In genomic region chr12:101028247-101028953, GRCm38 (mm10) we compare ENCODE assay signal across 7 mouse cellular contexts. TPM values are rescaled to one million over a fixed set of nuclear protein-coding genes. Genes with fewer than 3 reads are reported as not detected.
A peak's percentile ranks its signal among the peaks of the same experiment; 100 is the strongest.
DNase-seq lines count a peak whose midpoint lies in the region; ATAC-seq and TF ChIP-seq lines count a peak whose summit lies in the region.

No protein-coding gene starts in this region.

- 1% methylated on average over 62 of the region's 67 CpGs for WGBS in forebrain, postnatal 0 days
- WGBS in liver, embryonic 13.5 days (ENCODE audit: insufficient replicate concordance), result under 1% methylated on average over 56 of the region's 67 CpGs
- WGBS in stomach, embryonic 16.5 days, result under 1% methylated on average over 64 of the region's 67 CpGs

- peak overlapping the region; percentile 39 for H3K27ac ChIP-seq in brown adipose tissue, adult 24 weeks (replicated peaks; ENCODE audit: low read depth, low read length)
- H3K27ac ChIP-seq in forebrain, postnatal 0 days (ENCODE audit: low read depth, low read length), result peak overlapping the region; percentile 95
- peak overlapping the region; percentile 94 for H3K27ac ChIP-seq in liver, embryonic 13.5 days
- peak overlapping the region; percentile 91 for H3K27ac ChIP-seq in stomach, embryonic 16.5 days (ENCODE audit: low read length)

- H3K27me3 ChIP-seq in forebrain, postnatal 0 days (ENCODE audit: insufficient read depth, low read length), result no peaks in the 10 kb centered on the region
- H3K27me3 ChIP-seq in liver, embryonic 13.5 days, result no peaks in the 10 kb centered on the region
- H3K27me3 ChIP-seq in stomach, embryonic 16.5 days (ENCODE audit: control insufficient read depth, insufficient read depth, low read length), result no peaks in the 10 kb centered on the region

- peak; percentile 33 for DNase-seq in kidney, postnatal 10 days
- DNase-seq in kidney, adult 11 months, result no peak
- DNase-seq in forebrain, postnatal 0 days, result peak; percentile 28
- no peak for DNase-seq in liver, embryonic 13.5 days
- no peak for DNase-seq in urinary bladder, postnatal 36 days (ENCODE audit: low spot score in 2 of 2)

- no peaks in the 10 kb centered on the region for H3K9me3 ChIP-seq in forebrain, postnatal 0 days (ENCODE audit: low read length)
- H3K9me3 ChIP-seq in liver, embryonic 13.5 days (replicated peaks), result no peaks in the 10 kb centered on the region
- no peaks in the 10 kb centered on the region for H3K9me3 ChIP-seq in stomach, embryonic 16.5 days (replicated peaks; ENCODE audit: control insufficient read depth, low read length)

- no peak for TF ChIP-seq CTCF in forebrain, postnatal 0 days (IDR thresholded peaks at IDR 0.05; ENCODE audit: low read depth)

- H3K4me3 ChIP-seq in brown adipose tissue, adult 24 weeks (ENCODE audit: insufficient read depth, low read depth, low read length), result peak overlapping the region; percentile 80
- peak overlapping the region; percentile 84 for H3K4me3 ChIP-seq in forebrain, postnatal 0 days (ENCODE audit: low read depth, low read length)
- peak overlapping the region; percentile 92 for H3K4me3 ChIP-seq in liver, embryonic 13.5 days (replicated peaks)
- H3K4me3 ChIP-seq in stomach, embryonic 16.5 days (replicated peaks; ENCODE audit: low read length), result peak overlapping the region; percentile 73

- H3K4me1 ChIP-seq in brown adipose tissue, adult 24 weeks (ENCODE audit: control insufficient read depth, insufficient read depth, insufficient read length, low read length), result peaks cover 4% of the 10 kb centered on the region; the same call in 1 of the 2 replicates
- peaks cover 23% of the 10 kb centered on the region for H3K4me1 ChIP-seq in forebrain, postnatal 0 days (ENCODE audit: insufficient read depth)
- peaks cover 56% of the 10 kb centered on the region for H3K4me1 ChIP-seq in liver, embryonic 13.5 days (replicated peaks)
- H3K4me1 ChIP-seq in stomach, embryonic 16.5 days (ENCODE audit: control insufficient read depth, insufficient read depth, low read length), result peaks cover 16% of the 10 kb centered on the region; the same call in 1 of the 2 replicates

- H3K36me3 ChIP-seq in forebrain, postnatal 0 days (ENCODE audit: insufficient read depth), result no peaks in the 10 kb centered on the region
- H3K36me3 ChIP-seq in liver, embryonic 13.5 days, result 0 out of 2 replicates have a peak, but pooled peaks cover 4% of the 10 kb centered on the region
- H3K36me3 ChIP-seq in stomach, embryonic 16.5 days (ENCODE audit: control insufficient read depth, insufficient read depth, low read length), result no peaks in the 10 kb centered on the region

- H3K4me2 ChIP-seq in forebrain, postnatal 0 days (ENCODE audit: low read depth), result peak overlapping the region; percentile 80
- H3K4me2 ChIP-seq in liver, embryonic 13.5 days, result peak overlapping the region; percentile 99
- peak overlapping the region; percentile 86 for H3K4me2 ChIP-seq in stomach, embryonic 16.5 days (ENCODE audit: low read depth, low read length)

- ATAC-seq in forebrain, postnatal 0 days, result no peak; the same call in 1 of the 2 replicates
- no peak for ATAC-seq in liver, embryonic 13.5 days (ENCODE audit: low read depth)
- ATAC-seq in stomach, embryonic 16.5 days (ENCODE audit: insufficient read depth, low FRiP score), result no peak; the same call in 1 of the 2 replicates

- H3K9ac ChIP-seq in forebrain, postnatal 0 days, result peak overlapping the region; percentile 79
- peak overlapping the region; percentile 98 for H3K9ac ChIP-seq in liver, embryonic 13.5 days
- peak overlapping the region; percentile 85 for H3K9ac ChIP-seq in stomach, embryonic 16.5 days (ENCODE audit: low read length)

RNA-seq across cellular contexts. Expression of gene Ccdc88c, which starts 0.5 kb away (rescaled TPM):
- polyA plus RNA-seq in brown adipose tissue, adult 24 weeks (2012; ENCODE audit: insufficient read depth, insufficient read length, missing spikeins), result 2.2 and 4.0 TPM in 2 replicates
- total RNA-seq in forebrain, postnatal 0 days (2014; rRNA removed), result 31.3 and 31.5 TPM in 2 replicates
- 12.4 and 14.6 TPM in 2 replicates for polyA plus RNA-seq in forebrain, postnatal 0 days (2015; fragmentation: Nextera tagmentation; extraction: Ambion mirVana)
- polyA plus RNA-seq in liver, embryonic 13.5 days (2015; fragmentation: Nextera tagmentation; extraction: Ambion mirVana), result 5.4 and 5.8 TPM in 2 replicates
- polyA plus RNA-seq in stomach, embryonic 16.5 days (2015; fragmentation: Nextera tagmentation; extraction: Ambion mirVana), result 8.3 and 11.1 TPM in 2 replicates

RNA-seq across cellular contexts. Expression of gene Ppp4r3a, which starts 55.1 kb away (rescaled TPM):
- 19.4 and 37.8 TPM in 2 replicates for polyA plus RNA-seq in brown adipose tissue, adult 24 weeks (2012; ENCODE audit: insufficient read depth, insufficient read length, missing spikeins)
- 36.5 and 49.1 TPM in 2 replicates for total RNA-seq in forebrain, postnatal 0 days (2014; rRNA removed)
- 13.1 and 14.9 TPM in 2 replicates for polyA plus RNA-seq in forebrain, postnatal 0 days (2015; fragmentation: Nextera tagmentation; extraction: Ambion mirVana)
- 19.1 and 25.9 TPM in 2 replicates for polyA plus RNA-seq in liver, embryonic 13.5 days (2015; fragmentation: Nextera tagmentation; extraction: Ambion mirVana)
- 21.7 and 28.2 TPM in 2 replicates for polyA plus RNA-seq in stomach, embryonic 16.5 days (2015; fragmentation: Nextera tagmentation; extraction: Ambion mirVana)

Comparison
In these comparisons a context has a peak if more than half of its experiments do, and no peak if none do; other contexts are left out.
1. DNase-seq: peak in kidney, postnatal 10 days (single experiment) and forebrain, postnatal 0 days (single experiment); none in kidney, adult 11 months (single experiment), liver, embryonic 13.5 days (single experiment) and urinary bladder, postnatal 36 days (0 of 2).
2. H3K27ac ChIP-seq: peak in every context shown above with its lines; median percentile 95 in forebrain, postnatal 0 days; 94 in liver, embryonic 13.5 days; 91 in stomach, embryonic 16.5 days; 39 in brown adipose tissue, adult 24 weeks.
3. Peak in every context shown above with its lines, with median percentiles within 50 percentile points of each other: H3K4me3 ChIP-seq, H3K4me2 ChIP-seq and H3K9ac ChIP-seq.